Mouse (Mus musculus) liver, embryonic 14.5 days (tissue): Measurements from ENCODE around the gene Olfr1493-ps1.

Experiments
- CTCF ChIP-seq: IDR thresholded peaks from 2 replicates; pipeline ENCODE4 v1.5.1; 2016; ENCODE audit warnings: antibody characterized with exemption, low read depth, control low read depth
- EP300 ChIP-seq: IDR thresholded peaks from 2 replicates; pipeline ENCODE4 v1.6.1; 2016; ENCODE audit warnings: antibody characterized with exemption, low read depth

- TF ChIP-seq CTCF (no peak), EP300 (no peak)
These were observed 54.5 kb downstream of the Olfr1493-ps1 start, which contains the start of gene Olfr1496 for GRCm38 (mm10) chr19:13777578-13777977.
